9 mouse cellular contexts compared by ENCODE assay signal in genomic region chr11:103774228-103774530, GRCm38 (mm10). TPM values are rescaled to one million over a fixed set of nuclear protein-coding genes. Genes with fewer than 3 reads are reported as not detected.
DNase-seq lines count a peak whose midpoint lies in the region; ATAC-seq and TF ChIP-seq lines count a peak whose summit lies in the region.
"Had no signal": no experiment of that assay in that cellular context is flagged by ENCODE, and none has a peak within 500 bp of the region (broad histone marks: within the 10 kb centered on the region; RNA-seq: fewer than 3 reads in every experiment).

No protein-coding gene starts in this region.

- H3K27ac ChIP-seq in left cerebral cortex, adult 2 months = no peak overlapping the region
- no peak overlapping the region for H3K27ac ChIP-seq in forebrain, embryonic 11.5 days (ENCODE audit: low read depth, low read length)
- H3K27ac ChIP-seq in intestine, postnatal 0 days (ENCODE audit: low read depth, low read length) = no peak overlapping the region
- no peak overlapping the region for H3K27ac ChIP-seq in neural tube, embryonic 15.5 days (replicated peaks)

- peak; percentile 42 for ATAC-seq in forebrain, embryonic 11.5 days (replicated peaks; ENCODE audit: low FRiP score)
- ATAC-seq in intestine, postnatal 0 days = no peak; the same call in 1 of the 2 replicates
- ATAC-seq in neural tube, embryonic 15.5 days (ENCODE audit: low FRiP score) = no peak
- no peak for ATAC-seq in erythroblast, adult 5-6 weeks (replicated peaks; ENCODE audit: low FRiP score, poor library complexity, severe bottlenecking)

- H3K36me3 ChIP-seq in forebrain, embryonic 11.5 days (ENCODE audit: control insufficient read depth, insufficient read depth, low read length) = no peaks in the 10 kb centered on the region
- H3K36me3 ChIP-seq in intestine, postnatal 0 days (ENCODE audit: control insufficient read depth, insufficient read depth) = no peaks in the 10 kb centered on the region
- H3K36me3 ChIP-seq in neural tube, embryonic 15.5 days = no peaks in the 10 kb centered on the region

- H3K4me1 ChIP-seq in forebrain, embryonic 11.5 days (replicated peaks; ENCODE audit: control insufficient read depth, insufficient read depth, low read length) = peaks cover 17% of the 10 kb centered on the region; the same call in 1 of the 2 replicates
- H3K4me1 ChIP-seq in intestine, postnatal 0 days (replicated peaks; ENCODE audit: control insufficient read depth, insufficient read depth, low read length) = no peaks in the 10 kb centered on the region
- H3K4me1 ChIP-seq in neural tube, embryonic 15.5 days = peaks cover 40% of the 10 kb centered on the region

- no peak for TF ChIP-seq CTCF in left cerebral cortex, adult 2 months (IDR thresholded peaks at IDR 0.05)
- TF ChIP-seq CTCF in intestine, postnatal 0 days (IDR thresholded peaks at IDR 0.05; ENCODE audit: low read depth) = no peak

- no peaks in the 10 kb centered on the region for H3K9me3 ChIP-seq in forebrain, embryonic 11.5 days (ENCODE audit: control insufficient read depth, low read length)
- H3K9me3 ChIP-seq in intestine, postnatal 0 days (ENCODE audit: control insufficient read depth) = no peaks in the 10 kb centered on the region
- H3K9me3 ChIP-seq in neural tube, embryonic 15.5 days (replicated peaks) = no peaks in the 10 kb centered on the region

- H3K4me3 ChIP-seq in left cerebral cortex, adult 2 months = peak overlapping the region; percentile 18; the same call in 1 of the 2 replicates
- peak overlapping the region; percentile 33 for H3K4me3 ChIP-seq in forebrain, embryonic 11.5 days (ENCODE audit: low read depth, low read length)
- peak overlapping the region; percentile 36 for H3K4me3 ChIP-seq in intestine, postnatal 0 days (ENCODE audit: low read depth, low read length)
- peak overlapping the region; percentile 43 for H3K4me3 ChIP-seq in neural tube, embryonic 15.5 days (replicated peaks)

- intact Hi-C loops in left cerebral cortex, adult 2 months (cut with DNase I) = no loop called here

- 0% methylated on average over 19 of the region's 19 CpGs for WGBS in forebrain, embryonic 11.5 days
- 2% methylated on average over 19 of the region's 19 CpGs for WGBS in intestine, postnatal 0 days
- WGBS in neural tube, embryonic 15.5 days = under 1% methylated on average over 19 of the region's 19 CpGs

- H3K4me2 ChIP-seq in forebrain, embryonic 11.5 days (ENCODE audit: low read depth, low read length, severe bottlenecking) = peak overlapping the region; percentile 58
- peak overlapping the region; percentile 67 for H3K4me2 ChIP-seq in intestine, postnatal 0 days (replicated peaks; ENCODE audit: low read depth)
- peak overlapping the region; percentile 83 for H3K4me2 ChIP-seq in neural tube, embryonic 15.5 days

- H3K27me3 ChIP-seq in forebrain, embryonic 11.5 days (ENCODE audit: control insufficient read depth, insufficient read depth, low read length) = peaks cover 84% of the 10 kb centered on the region
- peaks cover 81% of the 10 kb centered on the region for H3K27me3 ChIP-seq in intestine, postnatal 0 days (replicated peaks; ENCODE audit: control insufficient read depth, insufficient read depth, low read length)
- peaks cover 75% of the 10 kb centered on the region for H3K27me3 ChIP-seq in neural tube, embryonic 15.5 days (replicated peaks)

- no peak for DNase-seq in left cerebral cortex, adult 2 months (ENCODE audit: extremely low spot score in 1 of 2, low spot score in 2 of 2)
- no peak for DNase-seq in left cerebral cortex, adult 9 months (ENCODE audit: low spot score in 2 of 2)
- peak; percentile 67 for DNase-seq in forebrain, embryonic 11.5 days (ENCODE audit: low spot score)
- no peak for DNase-seq in cerebellum, adult 8-10 months
- no peak for DNase-seq in layer of hippocampus, postnatal 10 days (ENCODE audit: low spot score in 2 of 2)

- H3K9ac ChIP-seq in forebrain, embryonic 11.5 days (ENCODE audit: low read length) = no peak overlapping the region; the same call in 1 of the 2 replicates
- no peak overlapping the region for H3K9ac ChIP-seq in intestine, postnatal 0 days (ENCODE audit: low read depth, low read length)
- peak overlapping the region; percentile 43 for H3K9ac ChIP-seq in neural tube, embryonic 15.5 days (replicated peaks)

RNA-seq across cellular contexts. Expression of gene Wnt3, which starts 0.2 kb away (rescaled TPM):
- total RNA-seq in left cerebral cortex, adult 2 months (2021) = 1 to 10 TPM; 1.2 TPM
- 5.7 and 6.2 TPM in 2 replicates for polyA plus RNA-seq in forebrain, embryonic 11.5 days (2014; fragmentation: Nextera tagmentation; extraction: Ambion mirVana)
- polyA plus RNA-seq in intestine, postnatal 0 days (2015; fragmentation: Nextera tagmentation; extraction: Ambion mirVana) = 0.51 and 0.55 TPM in 2 replicates
- polyA plus RNA-seq in neural tube, embryonic 15.5 days (2015; fragmentation: Nextera tagmentation; extraction: Ambion mirVana) = 6.7 and 9.0 TPM in 2 replicates
- not detected in 2 replicates for total RNA-seq in erythroblast, adult 5-6 weeks (2015; ENCODE audit: low replicate concordance)
- total RNA-seq in erythroblast, adult 5-6 weeks (2017; ENCODE audit: low replicate concordance) = not detected in 2 replicates
- total RNA-seq in layer of hippocampus, postnatal 10 days (2021) = 1 to 10 TPM; 1.1 to 1.8 TPM
- total RNA-seq: common myeloid progenitor, adult 5-6 weeks had no signal

RNA-seq across cellular contexts. Expression of gene Wnt9b, which starts 24.6 kb away (rescaled TPM):
- under 1 TPM; 0.23 to 0.34 TPM for total RNA-seq in left cerebral cortex, adult 2 months (2021)
- 0.49 and 0.87 TPM in 2 replicates for polyA plus RNA-seq in forebrain, embryonic 11.5 days (2014; fragmentation: Nextera tagmentation; extraction: Ambion mirVana)
- polyA plus RNA-seq in intestine, postnatal 0 days (2015; fragmentation: Nextera tagmentation; extraction: Ambion mirVana) = 0.03 and 0.09 TPM in 2 replicates
- 0.14 and 0.18 TPM in 2 replicates for polyA plus RNA-seq in neural tube, embryonic 15.5 days (2015; fragmentation: Nextera tagmentation; extraction: Ambion mirVana)
- not detected in 2 replicates for total RNA-seq in erythroblast, adult 5-6 weeks (2015; ENCODE audit: low replicate concordance)
- not detected in 2 replicates for total RNA-seq in erythroblast, adult 5-6 weeks (2017; ENCODE audit: low replicate concordance)
- total RNA-seq in layer of hippocampus, postnatal 10 days (2021) = under 1 TPM; 0.56 to 0.87 TPM
- total RNA-seq: common myeloid progenitor, adult 5-6 weeks had no signal
